Mouse (Mus musculus) stomach, postnatal 0 days (tissue): ENCODE data around the gene Lpcat1.

Experiments used
- CTCF ChIP-seq: IDR thresholded peaks from 2 replicates; pipeline ENCODE4 v1.5.1; 2016; ENCODE audit warnings: antibody characterized with exemption, low read depth, mild to moderate bottlenecking, moderate library complexity
- EP300 ChIP-seq: optimal IDR thresholded peaks from 2 replicates; pipeline ENCODE3; 2016; ENCODE audit warnings: antibody characterized with exemption

DNA sequence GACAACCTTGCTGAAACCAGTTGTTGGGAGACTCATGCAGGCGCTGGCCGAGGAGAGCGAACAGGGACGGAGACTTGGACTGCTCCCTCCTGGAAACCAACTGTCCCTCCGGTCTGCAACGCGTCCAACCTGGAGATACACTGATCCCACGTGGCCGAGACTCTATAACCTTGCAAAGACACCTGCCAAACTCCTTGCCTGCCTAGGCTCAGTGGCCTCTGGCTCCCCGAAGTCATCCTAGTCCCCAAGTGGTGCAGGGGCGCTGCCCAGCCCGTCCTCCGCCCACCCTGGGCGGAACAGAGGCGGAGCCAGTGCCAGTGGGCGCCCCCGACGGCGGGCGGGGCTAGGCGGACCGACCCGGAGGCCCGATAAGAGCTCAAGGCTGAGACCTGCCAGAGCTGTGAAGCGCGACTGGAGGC lies 69.4 kb downstream of the Lpcat1 start, which contains the start of gene Slc6a3:
- TF ChIP-seq CTCF (no peak), EP300 (no peak)
